Mouse (Mus musculus) lung, embryonic 14.5 days (tissue): Measurements from ENCODE around the gene Rad9b. TPM values are rescaled to one million over a fixed set of nuclear protein-coding genes. Genes with fewer than 3 reads are reported as not detected.

Experiments
- ATAC-seq: fragments of 200-750 bp; cut with Nextera tagmentation; 2 replicates; pipeline ENCODE4 v1.8.0; 2017; ENCODE audit warnings: mild to moderate bottlenecking, moderate TSS enrichment, moderate library complexity; ENCODE audit not compliant: insufficient read depth
- DNase-seq: peaks from one replicate; pipeline ENCODE4 v3.0.0-alpha.2; 2015
- H3K27ac ChIP-seq: fragments of 300-500 bp; sonication (generic); 2 replicates; pipeline ENCODE4 v1.5.1; 2014; ENCODE audit warnings: low read depth, mild to moderate bottlenecking, moderate library complexity
- H3K27me3 ChIP-seq: fragments of 300-500 bp; sonication (generic); 2 replicates; pipeline ENCODE4 v1.6.1; 2014; ENCODE audit warnings: low read length, control low read depth; ENCODE audit not compliant: insufficient read depth
- H3K36me3 ChIP-seq: fragments of 300-500 bp; sonication (generic); 2 replicates; pipeline ENCODE4 v1.6.1; 2014; ENCODE audit warnings: control low read depth; ENCODE audit not compliant: insufficient read depth
- H3K4me1 ChIP-seq: fragments of 300-500 bp; sonication (generic); 2 replicates; pipeline ENCODE4 v1.6.1; 2014; ENCODE audit warnings: antibody characterized with exemption, control low read depth; ENCODE audit not compliant: insufficient read depth
- H3K4me2 ChIP-seq: fragments of 300-500 bp; sonication (generic); 2 replicates; pipeline ENCODE4 v1.6.1; 2014; ENCODE audit warnings: mild to moderate bottlenecking
- H3K4me3 ChIP-seq: fragments of 300-500 bp; sonication (generic); 2 replicates; pipeline ENCODE4 v1.5.1; 2014; ENCODE audit warnings: low read depth, low read length
- H3K9ac ChIP-seq: fragments of 300-500 bp; sonication (generic); 2 replicates; pipeline ENCODE4 v1.6.1; 2014
- H3K9me3 ChIP-seq: fragments of 300-500 bp; sonication (generic); 2 replicates; pipeline ENCODE4 v1.6.1; 2016; ENCODE audit warnings: low read depth, low read length, control low read depth
- CTCF ChIP-seq: IDR thresholded peaks from 2 replicates; pipeline ENCODE4 v1.5.1; 2016; ENCODE audit warnings: antibody characterized with exemption, low read depth
- WGBS: fragments of 180-500 bp; shearing (Covaris S2); extraction: QIAGEN DNeasy Blood & Tissue Kit; methylation state at CpG from one replicate; pipeline ENCODE4 v1.1.7; 2014; 5-methylcytosine and 5-hydroxymethylcytosine counted together
- polyA plus RNA-seq: library from polyadenylated mRNA; unstranded; fragments of >200 nt; fragmentation: Nextera tagmentation; extraction: Ambion mirVana; gene quantifications from 2 replicates; pipeline ENCODE4 v1.2.1, GENCODE M21; 2014

The Rad9b gene
- 5.3 and 6.4 TPM in 2 replicates for polyA plus RNA-seq

- Histone ChIP-seq H3K4me3 (peak within 1 kb of the TSS; percentile 86), H3K9me3 (no peaks in the 10 kb centered on the region), H3K27ac (peak within 1 kb of the TSS; percentile 70), H3K9ac (peak within 1 kb of the TSS; percentile 84), H3K36me3 (no peaks in the 10 kb centered on the region), H3K4me1 (0 out of 2 replicates have a peak, but pooled peaks cover 2% of the 10 kb centered on the region), H3K27me3 (no peaks in the 10 kb centered on the region), H3K4me2 (peak within 1 kb of the TSS; percentile 86)
- ATAC-seq (peak; percentile 92), DNase-seq (peak; percentile 100)
- 1% methylated on average over 51 of the region's 51 CpGs for WGBS
- no peak for TF ChIP-seq CTCF
Measured at GRCm38 (mm10) chr5:122353807-122354491, at the start of gene Rad9b, which contains the start of gene Vps29. TSS of gene Rad9b (minus strand) at chr5:122354233. TSS of gene Vps29 (plus strand) at chr5:122354369.

- H3K27me3 ChIP-seq = no peaks in the 10 kb centered on the region
- DNase-seq = no peak
- WGBS = 83% methylated on average over 12 of the region's 12 CpGs
Measured at GRCm38 (mm10) chr5:122403362-122403761, 49.3 kb upstream of the Rad9b start.

GRCm38 (mm10) chr5:122402772-122403171 lies 48.7 kb upstream of the Rad9b start:
- H3K9me3 ChIP-seq = no peaks in the 10 kb centered on the region
- no peak for TF ChIP-seq CTCF
- H3K4me3 ChIP-seq = no peak overlapping the region
- ATAC-seq (peak; percentile 33; the same call in 1 of the 2 replicates), DNase-seq (peak; percentile 27)
- H3K9ac ChIP-seq = no peak overlapping the region
- WGBS = 71% methylated on average over 5 of the region's 5 CpGs
- H3K36me3 ChIP-seq = peaks cover 90% of the 10 kb centered on the region
- no peak overlapping the region for H3K4me2 ChIP-seq
- H3K27ac ChIP-seq = no peak overlapping the region
- no peaks in the 10 kb centered on the region for H3K27me3 ChIP-seq
- no peaks in the 10 kb centered on the region for H3K4me1 ChIP-seq

More at GRCm38 (mm10) chr5:122403362-122403761, 49.3 kb upstream of the Rad9b start:
- no peak overlapping the region for H3K4me2 ChIP-seq
- no peak for TF ChIP-seq CTCF
- H3K9me3 ChIP-seq = no peaks in the 10 kb centered on the region
- no peak overlapping the region for H3K27ac ChIP-seq
- peaks cover 85% of the 10 kb centered on the region for H3K36me3 ChIP-seq
- no peak overlapping the region for H3K4me3 ChIP-seq
- no peak overlapping the region for H3K9ac ChIP-seq
- ATAC-seq = no peak
- no peaks in the 10 kb centered on the region for H3K4me1 ChIP-seq

GRCm38 (mm10) chr5:122402160-122402559 lies 48.1 kb upstream of the Rad9b start:
- no peaks in the 10 kb centered on the region for H3K4me1 ChIP-seq
- no peak overlapping the region for H3K9ac ChIP-seq
- H3K4me2 ChIP-seq = no peak overlapping the region
- WGBS = 72% methylated on average over 13 of the region's 13 CpGs
- H3K4me3 ChIP-seq = no peak overlapping the region
- H3K27ac ChIP-seq = no peak overlapping the region
- peaks cover 91% of the 10 kb centered on the region for H3K36me3 ChIP-seq
- DNase-seq = no peak
- TF ChIP-seq CTCF = no peak
- H3K9me3 ChIP-seq = no peaks in the 10 kb centered on the region
- H3K27me3 ChIP-seq = no peaks in the 10 kb centered on the region
- no peak for ATAC-seq

GRCm38 (mm10) chr5:122401303-122401640 lies 47.2 kb upstream of the Rad9b start:
- TF ChIP-seq CTCF = peak; percentile 93
- no peaks in the 10 kb centered on the region for H3K27me3 ChIP-seq
- H3K9ac ChIP-seq = no peak overlapping the region
- no peaks in the 10 kb centered on the region for H3K9me3 ChIP-seq
- H3K4me1 ChIP-seq = no peaks in the 10 kb centered on the region
- no peak overlapping the region for H3K4me3 ChIP-seq
- peaks cover 90% of the 10 kb centered on the region for H3K36me3 ChIP-seq
- H3K27ac ChIP-seq = no peak overlapping the region
- DNase-seq (peak; percentile 73), ATAC-seq (no peak)
- H3K4me2 ChIP-seq = no peak overlapping the region
- 26% methylated on average over 8 of the region's 8 CpGs for WGBS

- H3K4me2 ChIP-seq = no peak overlapping the region
- peaks cover 85% of the 10 kb centered on the region for H3K36me3 ChIP-seq
- H3K9me3 ChIP-seq = no peaks in the 10 kb centered on the region
- no peak overlapping the region for H3K9ac ChIP-seq
- TF ChIP-seq CTCF = no peak
- H3K27ac ChIP-seq = no peak overlapping the region
- 56% methylated on average over 18 of the region's 18 CpGs for WGBS
- H3K4me3 ChIP-seq = no peak overlapping the region
- ATAC-seq (peak; percentile 63; the same call in 1 of the 2 replicates), DNase-seq (peak; percentile 68)
- H3K27me3 ChIP-seq = no peaks in the 10 kb centered on the region
- no peaks in the 10 kb centered on the region for H3K4me1 ChIP-seq
Measured at GRCm38 (mm10) chr5:122400628-122401302, 46.7 kb upstream of the Rad9b start.

GRCm38 (mm10) chr5:122399871-122400270 lies 45.8 kb upstream of the Rad9b start:
- ATAC-seq (no peak), DNase-seq (no peak)
- Histone ChIP-seq H3K4me2 (no peak overlapping the region), H3K27ac (no peak overlapping the region), H3K36me3 (peaks cover 76% of the 10 kb centered on the region), H3K27me3 (no peaks in the 10 kb centered on the region), H3K9me3 (no peaks in the 10 kb centered on the region), H3K4me1 (no peaks in the 10 kb centered on the region), H3K4me3 (no peak overlapping the region), H3K9ac (no peak overlapping the region)
- WGBS = 88% methylated on average over 8 of the region's 8 CpGs
- no peak for TF ChIP-seq CTCF
